Mouse (Mus musculus) embryonic facial prominence, embryonic 15.5 days (tissue): ENCODE results near the gene Slc43a2. TPM values are rescaled to one million over a fixed set of nuclear protein-coding genes. Genes with fewer than 3 reads are reported as not detected.

Experiments
- ATAC-seq: fragments of 200-750 bp; cut with Nextera tagmentation; 2 replicates; pipeline ENCODE4 v1.8.0; 2017; ENCODE audit warnings: low read depth, moderate TSS enrichment; ENCODE audit not compliant: insufficient number of reproducible peaks, low FRiP score, low TSS enrichment
- H3K27ac ChIP-seq: fragments of 300-500 bp; sonication (generic); replicated peaks from 2 replicates; pipeline ENCODE4 v1.5.1; 2015; ENCODE audit warnings: mild to moderate bottlenecking, inconsistent platforms
- H3K27me3 ChIP-seq: fragments of 300-500 bp; sonication (generic); 2 replicates; pipeline ENCODE4 v1.6.1; 2015; ENCODE audit warnings: inconsistent platforms
- H3K36me3 ChIP-seq: fragments of 300-500 bp; sonication (generic); 2 replicates; pipeline ENCODE4 v1.6.1; 2015; ENCODE audit warnings: mild to moderate bottlenecking, inconsistent platforms
- H3K4me1 ChIP-seq: fragments of 300-500 bp; sonication (generic); 2 replicates; pipeline ENCODE4 v1.6.1; 2015; ENCODE audit warnings: inconsistent platforms
- H3K4me2 ChIP-seq: fragments of 300-500 bp; sonication (generic); replicated peaks from 2 replicates; pipeline ENCODE4 v1.6.1; 2015; ENCODE audit warnings: mild to moderate bottlenecking, inconsistent platforms
- H3K4me3 ChIP-seq: fragments of 300-500 bp; sonication (generic); replicated peaks from 2 replicates; pipeline ENCODE4 v1.5.1; 2015; ENCODE audit warnings: mild to moderate bottlenecking, inconsistent platforms
- H3K9ac ChIP-seq: fragments of 300-500 bp; sonication (generic); 2 replicates; pipeline ENCODE4 v1.6.1; 2015; ENCODE audit warnings: inconsistent platforms
- H3K9me3 ChIP-seq: fragments of 300-500 bp; sonication (generic); replicated peaks from 2 replicates; pipeline ENCODE4 v1.6.1; 2016; ENCODE audit warnings: inconsistent platforms
- WGBS: fragments of 180-500 bp; shearing (Covaris S2); methylation state at CpG from one replicate; pipeline ENCODE4 v1.1.7; 2015; 5-methylcytosine and 5-hydroxymethylcytosine counted together
- polyA plus RNA-seq: library from polyadenylated mRNA; unstranded; fragments of >200 nt; fragmentation: Nextera tagmentation; extraction: Ambion mirVana; gene quantifications from 2 replicates; pipeline ENCODE4 v1.2.1, GENCODE M21; 2015

The Slc43a2 gene
- polyA plus RNA-seq, 1 experiment from 2014 or later: 5.7 TPM

- 54% methylated on average over 6 of the region's 6 CpGs for WGBS
- Histone ChIP-seq H3K27ac (no peak overlapping the region), H3K9me3 (no peaks in the 10 kb centered on the region), H3K9ac (no peak overlapping the region), H3K36me3 (no peaks in the 10 kb centered on the region; the same call in 1 of the 2 replicates), H3K27me3 (no peaks in the 10 kb centered on the region), H3K4me1 (peaks cover 16% of the 10 kb centered on the region), H3K4me3 (no peak overlapping the region), H3K4me2 (no peak overlapping the region)
- no peak for ATAC-seq
Measured at GRCm38 (mm10) chr11:75557142-75557541, 25.6 kb downstream of the Slc43a2 start.

GRCm38 (mm10) chr11:75558101-75558500 is 26.6 kb downstream of the Slc43a2 start:
- Histone ChIP-seq H3K27ac (no peak overlapping the region), H3K27me3 (no peaks in the 10 kb centered on the region), H3K9me3 (no peaks in the 10 kb centered on the region), H3K36me3 (no peaks in the 10 kb centered on the region; the same call in 1 of the 2 replicates), H3K4me1 (peaks cover 6% of the 10 kb centered on the region; the same call in 1 of the 2 replicates), H3K9ac (no peak overlapping the region), H3K4me2 (no peak overlapping the region), H3K4me3 (no peak overlapping the region)
- no peak for ATAC-seq
- WGBS: 75% methylated on average over 1 of the region's 1 CpGs

GRCm38 (mm10) chr11:75559870-75560504 is 28.5 kb downstream of the Slc43a2 start:
- Histone ChIP-seq H3K36me3 (no peaks in the 10 kb centered on the region; the same call in 1 of the 2 replicates), H3K4me3 (no peak overlapping the region), H3K4me1 (0 out of 2 replicates have a peak, but pooled peaks cover 6% of the 10 kb centered on the region), H3K27me3 (no peaks in the 10 kb centered on the region), H3K9ac (no peak overlapping the region), H3K27ac (no peak overlapping the region), H3K9me3 (no peaks in the 10 kb centered on the region), H3K4me2 (no peak overlapping the region)
- no peak for ATAC-seq
- 78% methylated on average over 8 of the region's 8 CpGs for whole genome bisulfite sequencing

- 68% methylated on average over 14 of the region's 14 CpGs for WGBS
- Histone ChIP-seq H3K27ac (no peak overlapping the region), H3K4me1 (0 out of 2 replicates have a peak, but pooled peaks cover 6% of the 10 kb centered on the region), H3K36me3 (no peaks in the 10 kb centered on the region; the same call in 1 of the 2 replicates), H3K9ac (no peak overlapping the region), H3K9me3 (no peaks in the 10 kb centered on the region), H3K27me3 (no peaks in the 10 kb centered on the region), H3K4me3 (no peak overlapping the region), H3K4me2 (no peak overlapping the region)
- ATAC-seq: no peak
Measured at GRCm38 (mm10) chr11:75560530-75561409, 29.3 kb downstream of the Slc43a2 start.

- H3K36me3 ChIP-seq: no peaks in the 10 kb centered on the region; the same call in 1 of the 2 replicates
- H3K27ac ChIP-seq: no peak overlapping the region
- no peaks in the 10 kb centered on the region for H3K9me3 ChIP-seq
- no peak overlapping the region for H3K4me3 ChIP-seq
- no peak overlapping the region for H3K4me2 ChIP-seq
- 67% methylated on average over 5 of the region's 5 CpGs for WGBS
- H3K4me1 ChIP-seq: 0 out of 2 replicates have a peak, but pooled peaks cover 6% of the 10 kb centered on the region
- ATAC-seq: no peak
- H3K9ac ChIP-seq: no peak overlapping the region
- H3K27me3 ChIP-seq: no peaks in the 10 kb centered on the region
Measured at GRCm38 (mm10) chr11:75561410-75561791, 29.9 kb downstream of the Slc43a2 start.

GRCm38 (mm10) chr11:75562840-75563239 is 31.3 kb downstream of the Slc43a2 start:
- H3K36me3 ChIP-seq: no peaks in the 10 kb centered on the region
- no peak overlapping the region for H3K4me2 ChIP-seq
- H3K4me1 ChIP-seq: 0 out of 2 replicates have a peak, but pooled peaks cover 6% of the 10 kb centered on the region
- H3K27ac ChIP-seq: no peak overlapping the region
- no peak overlapping the region for H3K9ac ChIP-seq
- no peak for ATAC-seq
- no peak overlapping the region for H3K4me3 ChIP-seq
- 88% methylated on average over 8 of the region's 8 CpGs for WGBS
- no peaks in the 10 kb centered on the region for H3K9me3 ChIP-seq
- H3K27me3 ChIP-seq: no peaks in the 10 kb centered on the region

- Histone ChIP-seq H3K4me3 (no peak overlapping the region), H3K27me3 (no peaks in the 10 kb centered on the region), H3K36me3 (no peaks in the 10 kb centered on the region), H3K4me1 (0 out of 2 replicates have a peak, but pooled peaks cover 6% of the 10 kb centered on the region), H3K9me3 (no peaks in the 10 kb centered on the region), H3K9ac (no peak overlapping the region), H3K4me2 (no peak overlapping the region), H3K27ac (peak overlapping the region; percentile 17; the same call in 1 of the 2 replicates)
- no peak for ATAC-seq
- WGBS: 60% methylated on average over 18 of the region's 18 CpGs
Measured at GRCm38 (mm10) chr11:75563851-75564548, 32.5 kb downstream of the Slc43a2 start.

GRCm38 (mm10) chr11:75565849-75566248 is 34.4 kb downstream of the Slc43a2 start:
- no peak overlapping the region for H3K4me3 ChIP-seq
- H3K4me1 ChIP-seq: 0 out of 2 replicates have a peak, but pooled peaks cover 4% of the 10 kb centered on the region
- H3K9ac ChIP-seq: no peak overlapping the region
- no peak overlapping the region for H3K4me2 ChIP-seq
- no peaks in the 10 kb centered on the region for H3K27me3 ChIP-seq
- no peak for ATAC-seq
- H3K27ac ChIP-seq: no peak overlapping the region
- no peaks in the 10 kb centered on the region for H3K9me3 ChIP-seq
- 73% methylated on average over 2 of the region's 2 CpGs for WGBS
- H3K36me3 ChIP-seq: no peaks in the 10 kb centered on the region

GRCm38 (mm10) chr11:75566276-75567196 is 35.0 kb downstream of the Slc43a2 start:
- no peak; the same call in 1 of the 2 replicates for ATAC-seq
- WGBS: 65% methylated on average over 13 of the region's 13 CpGs

More at GRCm38 (mm10) chr11:75566276-75567196, 35.0 kb downstream of the Slc43a2 start:
- Histone ChIP-seq H3K36me3 (no peaks in the 10 kb centered on the region), H3K9me3 (no peaks in the 10 kb centered on the region), H3K9ac (no peak overlapping the region), H3K4me1 (peaks cover 7% of the 10 kb centered on the region; the same call in 1 of the 2 replicates), H3K4me2 (no peak overlapping the region), H3K27me3 (no peaks in the 10 kb centered on the region), H3K4me3 (no peak overlapping the region), H3K27ac (no peak overlapping the region; the same call in none of the 2 replicates)
